Mouse (Mus musculus): Measurements from ENCODE around the gene Olfr1201. TPM values are rescaled to one million over a fixed set of nuclear protein-coding genes. Genes with fewer than 3 reads are reported as not detected.

Gene Olfr1201
- not detected for polyA plus RNA-seq (2015; fragmentation: Illumina TruSeq; extraction: RNeasy Lipid Tissue Mini Kit (QIAGEN cat#74804); ENCODE audit: low read depth, low replicate concordance)

DNA sequence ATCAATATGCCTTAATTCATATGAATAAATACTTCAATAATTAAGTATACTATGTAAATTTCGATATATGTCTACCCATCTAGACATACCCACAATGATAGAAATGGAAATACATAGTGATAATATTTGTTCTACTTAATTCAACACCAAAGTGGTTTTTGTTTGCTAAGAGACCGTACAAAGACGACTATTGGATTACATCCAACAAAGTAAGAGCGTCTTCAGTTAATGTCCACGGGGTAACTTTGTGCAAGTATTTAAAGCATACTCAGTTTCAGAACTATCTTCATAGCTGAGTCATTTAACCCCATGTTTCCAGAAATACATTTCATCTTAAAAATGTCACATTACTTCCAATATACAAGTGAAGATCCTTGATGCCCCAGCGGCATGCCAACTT lies at the start of gene Olfr1201:
Gene Olfr1201, plus strand, starts transcription at position 301 of the 400 bp plus-strand sequence.

DNA sequence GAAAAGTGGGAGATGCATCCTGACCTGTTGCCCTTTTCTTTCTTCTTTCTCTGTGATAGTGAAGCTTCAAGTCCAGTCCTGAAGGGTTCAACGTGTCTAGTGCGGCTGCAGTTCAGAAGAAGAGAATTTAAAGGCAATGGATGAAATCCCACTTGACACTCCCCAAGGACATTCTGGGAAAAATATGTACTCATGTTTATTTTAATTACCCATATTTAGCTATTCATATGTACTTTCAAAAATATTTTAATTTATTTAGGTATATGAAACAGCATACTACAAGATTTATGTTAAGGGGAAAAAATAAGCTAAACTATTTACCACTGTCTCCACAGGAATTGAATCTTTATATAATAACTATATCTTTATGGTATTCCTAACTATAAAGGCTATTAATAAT lies 41.6 kb upstream of the Olfr1201 start, which contains the start of gene Olfr1198:
Gene Olfr1198, minus strand, starts transcription at position 101 of the 400 bp plus-strand sequence.

DNA sequence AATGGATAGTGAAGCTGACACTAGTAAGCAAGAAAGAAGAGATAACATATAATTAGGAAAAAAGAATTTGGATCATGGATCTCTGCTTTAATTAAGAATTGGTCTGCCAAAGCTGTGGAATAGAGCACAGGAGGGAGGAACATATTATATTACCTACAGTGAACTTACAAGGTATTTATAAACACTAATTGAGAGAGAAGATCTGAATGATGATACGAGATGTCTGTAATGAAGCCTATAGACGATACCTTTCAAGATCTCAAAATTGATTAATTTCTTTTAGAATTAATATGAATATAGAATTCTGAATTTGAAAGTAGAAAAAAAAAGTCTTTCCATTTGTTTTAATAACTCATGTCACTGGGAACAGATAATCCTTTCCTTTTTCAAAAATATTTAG lies 32.5 kb upstream of the Olfr1201 start, which contains the start of gene Olfr1199:
Gene Olfr1199, minus strand, starts transcription at position 101 of the 400 bp plus-strand sequence.

DNA sequence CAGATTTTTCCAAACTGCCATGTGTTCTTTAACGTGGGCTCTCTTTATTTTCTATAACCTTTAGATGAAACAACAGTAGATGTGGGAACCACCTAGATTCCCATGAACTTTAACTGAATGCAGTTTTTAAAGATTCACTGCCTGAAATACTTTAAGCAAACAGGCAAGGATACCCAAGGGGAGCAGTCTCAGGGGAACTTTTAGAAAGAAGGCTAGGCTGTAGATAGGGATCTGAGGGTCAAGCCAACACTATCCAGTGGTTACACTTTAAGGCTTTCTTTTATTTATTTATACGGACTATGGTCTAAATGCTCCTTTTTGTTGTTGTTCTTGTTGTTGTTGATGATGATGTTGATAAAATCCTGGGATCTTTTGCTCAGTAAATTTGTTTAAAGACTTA lies 22.4 kb upstream of the Olfr1201 start, which contains the start of gene Olfr1200:
Gene Olfr1200, minus strand, starts transcription at position 101 of the 400 bp plus-strand sequence.

DNA sequence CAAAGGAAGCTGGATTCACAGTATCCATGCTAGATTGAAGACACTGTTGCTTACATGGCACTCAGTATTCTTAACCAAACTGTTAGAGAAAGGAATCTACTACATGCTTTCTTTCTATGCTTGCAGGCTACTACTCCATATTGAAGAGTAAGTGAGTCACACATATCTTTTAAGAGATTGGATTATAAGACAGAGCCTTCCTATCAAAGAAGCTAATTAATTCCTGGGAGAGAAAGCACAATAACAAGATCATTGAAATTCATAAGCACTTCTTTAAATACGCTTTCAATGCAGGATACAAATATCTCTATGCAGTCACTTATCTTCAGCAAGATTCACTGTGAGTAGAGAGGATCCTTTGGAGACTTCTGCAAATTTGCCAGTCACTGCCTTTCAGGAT lies 21.4 kb downstream of the Olfr1201 start, which contains the start of gene Olfr1202:
Gene Olfr1202, plus strand, starts transcription at position 301 of the 400 bp plus-strand sequence.

DNA sequence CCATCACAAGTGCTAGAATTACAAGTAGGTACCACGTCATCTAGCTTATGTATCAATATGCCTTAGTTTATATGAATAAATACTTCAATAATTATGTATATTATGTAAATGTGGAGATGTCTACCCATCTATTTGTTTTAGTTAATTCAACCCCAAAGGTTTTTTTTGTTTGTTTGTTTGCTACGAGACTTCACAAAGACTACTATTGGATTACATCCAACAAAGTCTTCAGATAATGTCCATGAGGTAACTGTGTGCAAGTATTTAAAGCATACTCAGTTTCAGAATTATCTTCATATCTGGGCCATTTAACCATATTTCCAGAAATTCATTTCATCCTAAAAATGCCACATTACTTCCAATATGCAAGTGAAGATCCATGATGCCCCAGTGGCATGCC lies 36.6 kb downstream of the Olfr1201 start, which contains the start of gene Olfr1205:
Gene Olfr1205, plus strand, starts transcription at position 301 of the 400 bp plus-strand sequence.

Other genes starting within 250 kb of the Olfr1201 start
- gene Olfr1188, start 236.1 kb upstream of the Olfr1201 start, polyA plus RNA-seq (2015; fragmentation: Illumina TruSeq; extraction: RNeasy Lipid Tissue Mini Kit (QIAGEN cat#74804); ENCODE audit: low read depth, low replicate concordance), result not detected
- gene Olfr1189, start 206.6 kb upstream of the Olfr1201 start, polyA plus RNA-seq (2015; fragmentation: Illumina TruSeq; extraction: RNeasy Lipid Tissue Mini Kit (QIAGEN cat#74804); ENCODE audit: low read depth, low replicate concordance), result not detected
- gene Olfr1191-ps1, start 152.5 kb upstream of the Olfr1201 start, polyA plus RNA-seq (2015; fragmentation: Illumina TruSeq; extraction: RNeasy Lipid Tissue Mini Kit (QIAGEN cat#74804); ENCODE audit: low read depth, low replicate concordance), result not detected
- gene Olfr1192-ps1, start 144.5 kb upstream of the Olfr1201 start, polyA plus RNA-seq (2015; fragmentation: Illumina TruSeq; extraction: RNeasy Lipid Tissue Mini Kit (QIAGEN cat#74804); ENCODE audit: low read depth, low replicate concordance), result not detected
- not detected for gene Olfr1193, start 117.4 kb upstream of the Olfr1201 start, polyA plus RNA-seq (2015; fragmentation: Illumina TruSeq; extraction: RNeasy Lipid Tissue Mini Kit (QIAGEN cat#74804); ENCODE audit: low read depth, low replicate concordance)
- not detected for gene Olfr1195, start 103.8 kb upstream of the Olfr1201 start, polyA plus RNA-seq (2015; fragmentation: Illumina TruSeq; extraction: RNeasy Lipid Tissue Mini Kit (QIAGEN cat#74804); ENCODE audit: low read depth, low replicate concordance)
- gene Olfr1196, start 88.4 kb upstream of the Olfr1201 start, polyA plus RNA-seq (2015; fragmentation: Illumina TruSeq; extraction: RNeasy Lipid Tissue Mini Kit (QIAGEN cat#74804); ENCODE audit: low read depth, low replicate concordance), result not detected
- gene Olfr1197, start 60.7 kb upstream of the Olfr1201 start, polyA plus RNA-seq (2015; fragmentation: Illumina TruSeq; extraction: RNeasy Lipid Tissue Mini Kit (QIAGEN cat#74804); ENCODE audit: low read depth, low replicate concordance), result not detected
- gene Olfr1198, start 41.7 kb upstream of the Olfr1201 start, polyA plus RNA-seq (2015; fragmentation: Illumina TruSeq; extraction: RNeasy Lipid Tissue Mini Kit (QIAGEN cat#74804); ENCODE audit: low read depth, low replicate concordance), result not detected
- gene Olfr1199, start 32.6 kb upstream of the Olfr1201 start, polyA plus RNA-seq (2015; fragmentation: Illumina TruSeq; extraction: RNeasy Lipid Tissue Mini Kit (QIAGEN cat#74804); ENCODE audit: low read depth, low replicate concordance), result not detected
- not detected for gene Olfr1200, start 22.5 kb upstream of the Olfr1201 start, polyA plus RNA-seq (2015; fragmentation: Illumina TruSeq; extraction: RNeasy Lipid Tissue Mini Kit (QIAGEN cat#74804); ENCODE audit: low read depth, low replicate concordance)
- gene Olfr1202, start 21.5 kb downstream of the Olfr1201 start, polyA plus RNA-seq (2015; fragmentation: Illumina TruSeq; extraction: RNeasy Lipid Tissue Mini Kit (QIAGEN cat#74804); ENCODE audit: low read depth, low replicate concordance), result not detected
- not detected for gene Olfr1205, start 36.7 kb downstream of the Olfr1201 start, polyA plus RNA-seq (2015; fragmentation: Illumina TruSeq; extraction: RNeasy Lipid Tissue Mini Kit (QIAGEN cat#74804); ENCODE audit: low read depth, low replicate concordance)
- not detected for gene Olfr1204, start 56.3 kb downstream of the Olfr1201 start, polyA plus RNA-seq (2015; fragmentation: Illumina TruSeq; extraction: RNeasy Lipid Tissue Mini Kit (QIAGEN cat#74804); ENCODE audit: low read depth, low replicate concordance)
- gene Olfr1206, start 70.2 kb downstream of the Olfr1201 start, polyA plus RNA-seq (2015; fragmentation: Illumina TruSeq; extraction: RNeasy Lipid Tissue Mini Kit (QIAGEN cat#74804); ENCODE audit: low read depth, low replicate concordance), result not detected
- not detected for gene Olfr1208, start 109.3 kb downstream of the Olfr1201 start, polyA plus RNA-seq (2015; fragmentation: Illumina TruSeq; extraction: RNeasy Lipid Tissue Mini Kit (QIAGEN cat#74804); ENCODE audit: low read depth, low replicate concordance)
- gene Olfr1209, start 122.1 kb downstream of the Olfr1201 start, polyA plus RNA-seq (2015; fragmentation: Illumina TruSeq; extraction: RNeasy Lipid Tissue Mini Kit (QIAGEN cat#74804); ENCODE audit: low read depth, low replicate concordance), result not detected
- not detected for gene Olfr1211, start 145.1 kb downstream of the Olfr1201 start, polyA plus RNA-seq (2015; fragmentation: Illumina TruSeq; extraction: RNeasy Lipid Tissue Mini Kit (QIAGEN cat#74804); ENCODE audit: low read depth, low replicate concordance)
- not detected for gene Olfr1212, start 160.9 kb downstream of the Olfr1201 start, polyA plus RNA-seq (2015; fragmentation: Illumina TruSeq; extraction: RNeasy Lipid Tissue Mini Kit (QIAGEN cat#74804); ENCODE audit: low read depth, low replicate concordance)
- not detected for gene Gm13762, start 187.2 kb downstream of the Olfr1201 start, polyA plus RNA-seq (2015; fragmentation: Illumina TruSeq; extraction: RNeasy Lipid Tissue Mini Kit (QIAGEN cat#74804); ENCODE audit: low read depth, low replicate concordance)
- not detected for gene Olfr1214, start 199.6 kb downstream of the Olfr1201 start, polyA plus RNA-seq (2015; fragmentation: Illumina TruSeq; extraction: RNeasy Lipid Tissue Mini Kit (QIAGEN cat#74804); ENCODE audit: low read depth, low replicate concordance)
- not detected for gene Olfr1215, start 213.9 kb downstream of the Olfr1201 start, polyA plus RNA-seq (2015; fragmentation: Illumina TruSeq; extraction: RNeasy Lipid Tissue Mini Kit (QIAGEN cat#74804); ENCODE audit: low read depth, low replicate concordance)
- not detected for gene Olfr1216, start 225.3 kb downstream of the Olfr1201 start, polyA plus RNA-seq (2015; fragmentation: Illumina TruSeq; extraction: RNeasy Lipid Tissue Mini Kit (QIAGEN cat#74804); ENCODE audit: low read depth, low replicate concordance)
- gene Olfr1217, start 239.0 kb downstream of the Olfr1201 start, polyA plus RNA-seq (2015; fragmentation: Illumina TruSeq; extraction: RNeasy Lipid Tissue Mini Kit (QIAGEN cat#74804); ENCODE audit: low read depth, low replicate concordance), result not detected

All from brain, adult 10 weeks (tissue).